Mouse (Mus musculus): ENCODE measurements at regions not wholly inside any gene's neighbourhood (a gene's known extent, or its start where the extent isn't known, plus 50 kb on each side); places are given as distances from the start of the nearest gene placed in this dataset.

DNA sequence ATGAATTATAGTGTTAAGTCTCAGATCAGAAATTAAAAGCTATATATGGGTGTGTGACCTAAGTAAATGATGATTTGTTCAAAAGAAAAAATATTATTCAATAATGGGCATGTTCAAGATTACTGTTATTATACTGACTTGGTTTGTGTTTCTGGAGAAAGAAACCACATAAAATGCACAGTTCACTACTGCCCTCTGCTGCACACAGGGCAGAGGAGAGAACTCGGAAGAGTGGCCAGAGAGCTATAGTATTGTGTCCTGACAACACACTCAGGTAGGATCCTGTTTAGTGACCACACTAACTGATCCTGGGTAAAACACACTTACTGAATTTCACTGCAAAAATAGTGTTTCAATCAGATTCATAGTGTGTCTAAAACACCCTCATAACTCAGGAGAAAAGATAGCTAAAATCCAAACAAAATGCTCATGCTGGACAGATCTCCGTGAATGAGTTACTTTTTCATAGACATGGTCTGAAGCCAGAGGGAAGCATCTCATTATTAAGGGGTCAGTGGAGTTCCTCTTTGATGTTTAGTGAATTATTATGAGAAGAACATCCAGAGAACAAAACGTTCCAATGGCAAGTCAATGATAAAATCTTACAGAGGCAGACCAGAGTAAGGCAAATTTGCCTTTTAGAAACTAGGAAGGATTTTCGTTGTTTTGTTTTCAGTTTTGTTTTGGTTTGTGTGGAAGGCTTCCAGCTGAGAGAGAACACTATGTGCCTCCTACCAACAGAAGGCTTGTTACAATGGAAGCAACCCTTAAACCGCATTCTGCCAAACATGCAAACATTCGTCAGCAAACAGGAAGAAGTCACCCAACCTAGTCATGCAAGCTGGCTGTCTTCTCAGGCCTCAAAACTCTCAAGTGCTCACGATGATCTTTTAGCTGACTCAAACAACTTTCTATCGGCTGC is 218.6 kb upstream of the Dab2 start:
- WGBS, result 60% methylated on average over 8 of the region's 8 CpGs

DNA sequence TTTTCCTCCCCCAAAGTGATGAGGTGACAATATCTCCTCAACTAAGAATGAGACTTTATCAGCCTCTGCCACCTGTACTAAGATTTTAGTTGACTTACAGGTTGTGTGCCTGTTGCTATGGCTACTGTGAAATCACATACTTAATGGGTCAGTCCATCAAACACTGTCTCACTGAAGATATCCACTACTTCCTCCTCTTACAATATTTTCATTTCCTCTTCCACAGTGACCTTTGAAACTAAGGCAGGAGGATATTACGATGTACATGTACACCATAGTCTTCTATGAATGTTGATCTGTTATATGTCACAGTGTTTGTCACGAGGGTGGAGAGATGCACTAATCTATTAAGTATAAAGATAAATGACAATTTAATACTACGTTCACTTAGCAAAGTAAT is 212.4 kb upstream of the Dab2 start:
- no peak overlapping the region for H3K4me2 ChIP-seq (ENCODE audit: low read depth, low read length)
- no peaks in the 10 kb centered on the region for H3K27me3 ChIP-seq (replicated peaks; ENCODE audit: control insufficient read depth, insufficient read depth, low read length)
- no peaks in the 10 kb centered on the region for H3K36me3 ChIP-seq (ENCODE audit: control insufficient read depth, insufficient read depth, low read length)
- H3K27ac ChIP-seq (replicated peaks; ENCODE audit: low read depth, low read length), result no peak overlapping the region
- H3K9me3 ChIP-seq (ENCODE audit: control insufficient read depth, low read length), result no peaks in the 10 kb centered on the region
- no peak for DNase-seq (ENCODE audit: low spot score)
- no peak overlapping the region for H3K4me3 ChIP-seq (ENCODE audit: low read depth, low read length)
- H3K9ac ChIP-seq (ENCODE audit: low read depth, low read length), result no peak overlapping the region
- no peak for ATAC-seq (ENCODE audit: low read depth)
- 84% methylated on average over 3 of the region's 3 CpGs for WGBS
- no peaks in the 10 kb centered on the region for H3K4me1 ChIP-seq (ENCODE audit: control insufficient read depth, insufficient read depth, low read length)

More for the DNA sequence above, 218.6 kb upstream of the Dab2 start:
- Histone ChIP-seq H3K9me3 (ENCODE audit: control insufficient read depth, low read length) (no peaks in the 10 kb centered on the region), H3K27me3 (replicated peaks; ENCODE audit: control insufficient read depth, insufficient read depth, low read length) (no peaks in the 10 kb centered on the region), H3K36me3 (ENCODE audit: control insufficient read depth, insufficient read depth, low read length) (no peaks in the 10 kb centered on the region), H3K4me1 (ENCODE audit: control insufficient read depth, insufficient read depth, low read length) (no peaks in the 10 kb centered on the region), H3K4me3 (ENCODE audit: low read depth, low read length) (no peak overlapping the region), H3K9ac (ENCODE audit: low read depth, low read length) (no peak overlapping the region), H3K27ac (replicated peaks; ENCODE audit: low read depth, low read length) (no peak overlapping the region), H3K4me2 (ENCODE audit: low read depth, low read length) (no peak overlapping the region)
- peak; percentile 47 for DNase-seq (ENCODE audit: low spot score)
- 0 out of 2 replicates have a peak, but pooled peaks have one; percentile 53 for ATAC-seq (ENCODE audit: low read depth)

DNA sequence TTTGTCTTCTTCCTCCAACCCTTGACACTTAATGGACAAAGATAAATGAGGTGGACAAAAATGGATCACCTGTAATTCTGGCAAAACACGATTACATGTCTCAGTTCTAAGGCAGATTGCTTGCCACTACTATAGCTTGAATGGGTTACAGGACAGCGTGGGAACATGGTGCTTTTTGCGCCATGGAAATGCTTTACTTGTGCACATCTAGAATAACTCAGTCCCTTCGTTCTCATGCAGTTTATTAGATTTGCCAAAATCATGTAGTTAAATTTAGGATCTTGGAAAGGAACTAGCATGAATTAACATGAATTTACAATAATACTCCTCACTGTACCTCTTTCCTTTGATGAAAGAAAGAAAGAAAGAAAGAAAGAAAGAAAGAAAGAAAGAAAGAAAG is 211.1 kb upstream of the Dab2 start:
- 80% methylated on average over 4 of the region's 4 CpGs for WGBS
- Histone ChIP-seq H3K36me3 (ENCODE audit: control insufficient read depth, insufficient read depth, low read length) (no peaks in the 10 kb centered on the region), H3K27ac (replicated peaks; ENCODE audit: low read depth, low read length) (no peak overlapping the region), H3K9ac (ENCODE audit: low read depth, low read length) (no peak overlapping the region), H3K4me1 (ENCODE audit: control insufficient read depth, insufficient read depth, low read length) (no peaks in the 10 kb centered on the region), H3K9me3 (ENCODE audit: control insufficient read depth, low read length) (no peaks in the 10 kb centered on the region), H3K27me3 (replicated peaks; ENCODE audit: control insufficient read depth, insufficient read depth, low read length) (no peaks in the 10 kb centered on the region), H3K4me2 (ENCODE audit: low read depth, low read length) (no peak overlapping the region), H3K4me3 (ENCODE audit: low read depth, low read length) (no peak overlapping the region)
- ATAC-seq (ENCODE audit: low read depth) (no peak), DNase-seq (ENCODE audit: low spot score) (no peak)

DNA sequence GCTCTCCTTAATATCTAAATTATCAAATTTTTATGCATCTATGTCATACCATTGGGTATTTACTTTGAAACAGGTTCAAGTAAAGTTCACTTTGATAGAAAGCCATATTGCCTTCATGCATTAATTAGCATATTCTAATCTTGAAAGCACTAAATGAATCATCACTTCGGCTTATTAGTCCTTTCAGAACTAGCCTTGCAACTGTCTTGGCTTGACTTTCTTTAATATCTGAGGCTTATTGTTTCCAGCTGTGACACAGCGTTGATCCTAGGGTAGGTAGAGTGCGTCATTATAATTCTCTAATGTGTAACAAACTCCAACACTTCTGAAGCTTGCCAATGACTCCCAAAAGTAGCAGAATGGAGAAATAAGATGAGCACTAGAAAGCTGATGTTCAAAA is 169.9 kb upstream of the Dab2 start:
- no peaks in the 10 kb centered on the region for H3K4me1 ChIP-seq (ENCODE audit: control insufficient read depth, insufficient read depth, low read length)
- H3K27ac ChIP-seq (replicated peaks; ENCODE audit: low read depth, low read length), result no peak overlapping the region
- no peaks in the 10 kb centered on the region for H3K9me3 ChIP-seq (ENCODE audit: control insufficient read depth, low read length)
- no peaks in the 10 kb centered on the region for H3K36me3 ChIP-seq (ENCODE audit: control insufficient read depth, insufficient read depth, low read length)
- no peaks in the 10 kb centered on the region for H3K27me3 ChIP-seq (replicated peaks; ENCODE audit: control insufficient read depth, insufficient read depth, low read length)
- H3K4me3 ChIP-seq (ENCODE audit: low read depth, low read length), result no peak overlapping the region
- no peak for ATAC-seq (ENCODE audit: low read depth)
- peak; percentile 68 for DNase-seq (ENCODE audit: low spot score)
- H3K9ac ChIP-seq (ENCODE audit: low read depth, low read length), result no peak overlapping the region
- 59% methylated on average over 3 of the region's 3 CpGs for WGBS
- no peak overlapping the region for H3K4me2 ChIP-seq (ENCODE audit: low read depth, low read length)

DNA sequence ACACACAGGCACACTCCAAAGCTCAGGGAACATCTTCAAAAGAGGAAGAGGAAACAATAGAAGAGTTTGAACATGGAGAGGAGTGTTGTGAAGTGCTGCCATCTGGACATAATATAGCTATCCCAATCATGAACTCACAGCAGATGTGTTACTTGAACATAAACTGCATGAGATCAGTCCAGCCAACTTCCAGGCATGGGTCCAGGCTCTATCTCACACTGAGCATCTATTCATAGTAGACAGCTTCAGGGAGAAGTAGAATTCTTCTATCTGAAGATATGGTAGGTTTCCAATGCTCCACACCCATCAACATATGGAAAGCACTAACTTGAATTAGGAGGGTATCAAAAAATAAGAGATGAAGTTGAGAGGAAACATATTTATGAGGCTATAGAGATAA is 167.4 kb upstream of the Dab2 start:
- peaks cover 11% of the 10 kb centered on the region for H3K9me3 ChIP-seq (ENCODE audit: control insufficient read depth, low read length)
- H3K36me3 ChIP-seq (ENCODE audit: control insufficient read depth, insufficient read depth, low read length), result no peaks in the 10 kb centered on the region
- H3K27me3 ChIP-seq (replicated peaks; ENCODE audit: control insufficient read depth, insufficient read depth, low read length), result no peaks in the 10 kb centered on the region
- no peaks in the 10 kb centered on the region for H3K4me1 ChIP-seq (ENCODE audit: control insufficient read depth, insufficient read depth, low read length)
- H3K27ac ChIP-seq (replicated peaks; ENCODE audit: low read depth, low read length), result no peak overlapping the region
- no peak overlapping the region for H3K9ac ChIP-seq (ENCODE audit: low read depth, low read length)
- no peak overlapping the region for H3K4me2 ChIP-seq (ENCODE audit: low read depth, low read length)
- ATAC-seq (ENCODE audit: low read depth) (no peak), DNase-seq (ENCODE audit: low spot score) (peak; percentile 76)
- no peak overlapping the region for H3K4me3 ChIP-seq (ENCODE audit: low read depth, low read length)

- Histone ChIP-seq H3K4me2 (ENCODE audit: low read depth, low read length) (no peak overlapping the region), H3K27me3 (replicated peaks; ENCODE audit: control insufficient read depth, insufficient read depth, low read length) (no peaks in the 10 kb centered on the region), H3K4me3 (ENCODE audit: low read depth, low read length) (no peak overlapping the region), H3K9me3 (ENCODE audit: control insufficient read depth, low read length) (no peaks in the 10 kb centered on the region), H3K4me1 (ENCODE audit: control insufficient read depth, insufficient read depth, low read length) (no peaks in the 10 kb centered on the region), H3K9ac (ENCODE audit: low read depth, low read length) (no peak overlapping the region), H3K36me3 (ENCODE audit: control insufficient read depth, insufficient read depth, low read length) (no peaks in the 10 kb centered on the region), H3K27ac (replicated peaks; ENCODE audit: low read depth, low read length) (no peak overlapping the region)
- WGBS, result 90% methylated on average over 2 of the region's 2 CpGs
- ATAC-seq (ENCODE audit: low read depth) (no peak), DNase-seq (ENCODE audit: low spot score) (no peak)
Measured at GRCm38 (mm10) chr15:6145071-6145470, 154.5 kb upstream of the Dab2 start.

GRCm38 (mm10) chr15:6154706-6155105 is 144.9 kb upstream of the Dab2 start:
- H3K27ac ChIP-seq (replicated peaks; ENCODE audit: low read depth, low read length), result no peak overlapping the region
- no peaks in the 10 kb centered on the region for H3K9me3 ChIP-seq (ENCODE audit: control insufficient read depth, low read length)
- 18% methylated on average over 9 of the region's 9 CpGs for WGBS
- H3K36me3 ChIP-seq (ENCODE audit: control insufficient read depth, insufficient read depth, low read length), result no peaks in the 10 kb centered on the region
- H3K4me2 ChIP-seq (ENCODE audit: low read depth, low read length), result 0 out of 2 replicates have a peak overlapping the region, but pooled peaks have one; percentile 2
- no peak overlapping the region for H3K4me3 ChIP-seq (ENCODE audit: low read depth, low read length)
- ATAC-seq (ENCODE audit: low read depth) (peak; percentile 63; the same call in 1 of the 2 replicates), DNase-seq (ENCODE audit: low spot score) (peak; percentile 83)
- H3K27me3 ChIP-seq (replicated peaks; ENCODE audit: control insufficient read depth, insufficient read depth, low read length), result no peaks in the 10 kb centered on the region
- H3K4me1 ChIP-seq (ENCODE audit: control insufficient read depth, insufficient read depth, low read length), result peaks cover 11% of the 10 kb centered on the region
- H3K9ac ChIP-seq (ENCODE audit: low read depth, low read length), result no peak overlapping the region

DNA sequence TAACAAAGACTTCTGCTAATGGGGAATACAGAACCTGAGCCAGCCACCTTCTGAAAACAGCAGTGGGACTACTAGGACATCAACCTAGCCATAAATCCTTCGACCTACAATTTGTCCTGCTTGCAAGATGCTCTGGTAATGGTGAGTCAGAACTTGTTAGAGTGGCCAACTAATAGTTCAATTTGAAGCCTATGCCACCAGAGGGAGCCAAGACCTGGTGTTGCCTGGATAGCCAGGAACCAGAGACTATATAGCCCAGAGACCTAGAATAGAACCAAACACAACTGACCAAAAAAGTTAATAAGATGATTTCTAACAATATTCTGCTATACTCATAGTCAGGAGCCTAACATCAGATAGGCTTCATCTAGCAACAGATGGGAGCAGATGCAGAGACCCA is 119.3 kb upstream of the Dab2 start:
- no peaks in the 10 kb centered on the region for H3K36me3 ChIP-seq (ENCODE audit: control insufficient read depth, insufficient read depth, low read length)
- no peak overlapping the region for H3K9ac ChIP-seq (ENCODE audit: low read depth, low read length)
- no peak overlapping the region for H3K27ac ChIP-seq (replicated peaks; ENCODE audit: low read depth, low read length)
- H3K4me2 ChIP-seq (ENCODE audit: low read depth, low read length), result no peak overlapping the region
- no peaks in the 10 kb centered on the region for H3K27me3 ChIP-seq (replicated peaks; ENCODE audit: control insufficient read depth, insufficient read depth, low read length)
- ATAC-seq (ENCODE audit: low read depth), result no peak
- WGBS, result 81% methylated on average over 1 of the region's 1 CpGs
- H3K4me1 ChIP-seq (ENCODE audit: control insufficient read depth, insufficient read depth, low read length), result no peaks in the 10 kb centered on the region
- DNase-seq (ENCODE audit: low spot score), result no peak
- H3K9me3 ChIP-seq (ENCODE audit: control insufficient read depth, low read length), result no peaks in the 10 kb centered on the region
- no peak overlapping the region for H3K4me3 ChIP-seq (ENCODE audit: low read depth, low read length)

- WGBS, result 69% methylated on average over 3 of the region's 3 CpGs
- ATAC-seq (ENCODE audit: low read depth), result no peak
Measured at GRCm38 (mm10) chr15:6183627-6184026, 116.0 kb upstream of the Dab2 start.

More at GRCm38 (mm10) chr15:6183627-6184026, 116.0 kb upstream of the Dab2 start:
- Histone ChIP-seq H3K27ac (replicated peaks; ENCODE audit: low read depth, low read length) (no peak overlapping the region), H3K9ac (ENCODE audit: low read depth, low read length) (no peak overlapping the region), H3K4me1 (ENCODE audit: control insufficient read depth, insufficient read depth, low read length) (no peaks in the 10 kb centered on the region), H3K36me3 (ENCODE audit: control insufficient read depth, insufficient read depth, low read length) (no peaks in the 10 kb centered on the region), H3K9me3 (ENCODE audit: control insufficient read depth, low read length) (no peaks in the 10 kb centered on the region), H3K4me2 (ENCODE audit: low read depth, low read length) (no peak overlapping the region), H3K27me3 (replicated peaks; ENCODE audit: control insufficient read depth, insufficient read depth, low read length) (no peaks in the 10 kb centered on the region), H3K4me3 (ENCODE audit: low read depth, low read length) (no peak overlapping the region)
- no peak for DNase-seq (ENCODE audit: low spot score)

Data from embryonic facial prominence, embryonic 14.5 days (tissue).